Mouse (Mus musculus) spleen, postnatal 36 days (tissue): ENCODE data around the gene Terb2.

ENCODE experiments used
- DNase-seq, 2 experiments: peaks; one replicate each; pipeline ENCODE4 v3.0.0; 2022; ENCODE audit warnings: low spot score in 2 of 2, mixed read lengths in 1 of 2

The Terb2 gene

DNA sequence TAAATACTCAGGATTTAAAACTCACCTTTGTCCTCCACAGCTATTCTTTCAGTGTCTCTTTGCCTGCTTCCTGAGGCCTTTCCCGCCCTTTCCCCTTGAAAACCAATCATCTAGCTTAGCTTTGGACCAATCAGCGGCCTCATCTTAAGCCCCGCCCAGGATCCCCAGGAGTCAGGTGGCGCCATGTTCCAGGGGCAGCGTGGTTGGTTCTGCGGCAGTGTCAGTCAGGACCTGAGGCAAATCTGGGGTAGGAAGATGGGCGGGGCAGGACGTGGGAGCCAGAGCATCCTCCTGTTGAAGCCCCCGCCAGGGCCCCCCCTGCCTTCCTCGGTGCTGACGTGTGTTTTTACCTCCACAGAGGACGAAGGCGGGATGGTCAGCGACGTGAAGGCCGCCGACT lies at the start of gene Terb2, which contains the start of gene Patl2:
TSS of gene Terb2 (plus strand) at position 167 of the 400 bp plus-strand sequence.
TSS of gene Patl2 (minus strand) at position 84 of the 400 bp plus-strand sequence.
- DNase-seq, result no peak

DNA sequence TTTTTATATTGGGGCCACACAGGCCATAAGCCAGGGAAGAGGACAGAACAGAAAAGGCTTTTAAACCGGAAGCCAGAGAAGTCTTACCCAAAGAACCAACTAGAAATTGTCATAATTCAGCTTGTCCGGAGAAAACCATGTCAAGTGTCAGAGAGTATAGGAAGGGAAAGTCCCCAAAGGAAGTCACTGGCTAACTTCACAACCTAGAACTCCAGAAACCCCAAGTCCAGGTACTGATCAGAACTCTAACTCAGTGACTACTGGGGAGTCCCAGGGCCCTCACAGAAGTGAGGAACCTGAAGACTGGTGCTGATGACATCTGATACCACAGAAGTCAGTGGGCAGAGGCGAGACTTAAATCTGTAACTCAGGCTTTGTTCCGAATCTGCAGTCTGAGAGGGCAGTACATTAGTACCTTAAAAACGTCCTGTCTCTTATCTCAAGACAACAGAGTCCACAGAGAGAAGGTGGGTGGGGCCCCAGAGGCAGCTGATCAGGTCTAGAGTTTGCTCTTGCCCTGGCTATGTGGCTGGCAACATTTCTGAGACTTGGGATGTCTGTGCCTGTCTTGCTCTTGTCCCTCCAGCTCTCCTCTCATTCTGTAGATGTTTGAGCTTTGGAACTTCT lies 48.1 kb upstream of the Terb2 start:
- DNase-seq, result peak; percentile 39 to 60

DNA sequence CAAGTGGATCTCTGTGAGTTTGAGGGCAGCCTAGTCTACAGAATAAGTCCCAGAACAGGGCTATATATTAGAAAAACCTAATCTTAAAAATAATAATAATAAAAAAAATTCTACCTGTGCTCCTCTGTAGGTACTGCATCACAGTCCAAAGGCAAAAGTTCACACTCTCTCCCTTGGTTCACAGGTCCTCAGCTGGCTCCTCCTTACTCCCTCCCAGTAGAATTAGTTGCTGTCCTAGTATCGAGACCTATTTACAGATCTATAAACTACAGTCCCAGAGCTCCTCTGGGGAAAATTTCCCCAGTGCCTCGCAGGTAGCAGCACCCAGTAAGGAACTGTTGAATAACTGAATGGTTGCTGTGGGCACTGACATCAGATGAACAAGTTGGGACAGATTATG lies 45.3 kb upstream of the Terb2 start:
- no peak for DNase-seq

DNA sequence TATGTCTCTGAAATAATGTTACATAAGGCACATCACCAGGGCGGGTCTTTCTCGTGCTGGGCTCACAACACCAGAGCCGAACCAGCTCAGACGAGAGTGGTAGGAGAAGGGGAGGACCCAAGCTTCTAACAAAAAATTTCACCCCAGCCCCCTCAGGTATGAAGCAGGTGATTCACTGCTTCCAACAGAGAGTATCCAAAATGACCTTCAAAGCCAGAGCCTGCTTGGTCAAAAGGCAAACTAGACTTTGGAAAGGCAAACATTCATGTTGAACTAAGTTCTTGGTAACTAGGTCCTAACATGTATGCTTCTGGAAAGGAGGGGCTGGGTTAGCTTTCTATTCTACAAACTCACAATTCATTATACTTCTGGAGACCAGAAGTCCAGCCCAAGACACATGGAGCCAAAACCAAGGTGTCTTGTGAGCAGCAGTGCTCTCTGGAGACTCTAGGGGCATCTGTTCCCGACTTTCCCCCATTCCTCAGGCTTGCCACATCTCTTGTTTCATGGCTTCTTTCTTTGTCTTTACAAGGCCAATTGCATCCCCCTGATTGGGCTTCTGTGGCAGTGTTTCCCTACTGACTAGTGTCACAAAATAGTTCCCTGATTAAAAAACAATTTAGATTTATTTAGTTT lies 44.6 kb upstream of the Terb2 start:
- DNase-seq, result no peak

DNA sequence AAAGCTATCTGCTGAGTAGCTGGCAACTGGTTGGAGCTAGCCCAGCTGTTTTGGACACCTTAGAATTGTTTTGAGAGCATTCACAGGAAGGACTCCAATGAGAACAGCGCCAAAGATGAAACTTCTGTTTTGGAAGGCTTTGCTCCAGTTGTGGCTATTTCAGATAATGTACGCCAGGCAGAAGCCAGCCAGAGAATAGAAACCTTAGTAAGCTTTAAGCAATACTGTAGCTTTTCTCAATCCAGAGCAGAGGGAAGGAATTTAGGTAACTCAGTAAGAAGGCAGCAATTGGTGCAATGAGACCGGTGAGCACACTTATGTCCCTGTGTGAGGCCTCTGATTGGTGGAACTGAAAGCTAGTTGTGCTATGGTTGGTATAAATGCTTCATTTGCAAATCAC lies 43.0 kb upstream of the Terb2 start:
- no peak for DNase-seq

DNA sequence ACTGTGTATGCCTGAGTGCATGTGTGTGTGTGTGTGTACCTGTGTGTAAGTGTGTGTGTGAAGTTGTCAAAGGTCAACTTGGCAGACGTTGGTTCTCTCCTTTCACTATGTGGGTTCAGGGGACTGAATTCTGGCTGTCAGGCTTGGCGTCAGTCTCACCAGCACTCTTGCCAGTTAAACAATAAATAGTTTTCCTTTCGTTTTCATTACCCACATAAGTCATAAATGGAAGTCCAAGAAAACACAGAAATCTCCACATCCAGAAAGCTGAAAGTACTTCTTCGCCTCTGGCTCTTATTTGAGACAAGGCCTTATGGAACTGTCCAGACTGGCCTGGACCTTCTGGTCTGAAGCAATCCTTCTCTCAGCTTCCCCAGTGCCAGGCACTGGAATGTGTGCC lies 40.3 kb upstream of the Terb2 start:
- no peak for DNase-seq

DNA sequence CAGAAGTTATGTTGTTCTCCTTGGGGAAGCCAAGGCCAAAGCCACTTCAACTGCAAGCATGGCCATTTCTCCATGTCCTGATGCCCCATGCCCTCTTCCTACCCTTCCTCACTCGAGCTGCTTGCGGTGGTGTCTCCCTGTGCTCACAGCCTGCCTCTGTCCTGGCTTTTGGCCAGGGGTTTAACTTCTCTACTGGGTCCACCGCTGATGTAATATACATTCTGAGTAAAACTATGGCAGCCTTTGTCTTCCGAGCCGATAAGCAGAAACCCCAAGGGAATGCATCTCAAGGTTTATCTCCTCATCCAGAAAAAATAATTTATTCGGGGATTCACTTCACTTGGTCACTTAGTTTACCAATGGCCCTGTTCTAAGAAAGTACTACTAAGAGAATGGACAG lies 39.4 kb upstream of the Terb2 start:
- DNase-seq, result peak; percentile 20 to 53

DNA sequence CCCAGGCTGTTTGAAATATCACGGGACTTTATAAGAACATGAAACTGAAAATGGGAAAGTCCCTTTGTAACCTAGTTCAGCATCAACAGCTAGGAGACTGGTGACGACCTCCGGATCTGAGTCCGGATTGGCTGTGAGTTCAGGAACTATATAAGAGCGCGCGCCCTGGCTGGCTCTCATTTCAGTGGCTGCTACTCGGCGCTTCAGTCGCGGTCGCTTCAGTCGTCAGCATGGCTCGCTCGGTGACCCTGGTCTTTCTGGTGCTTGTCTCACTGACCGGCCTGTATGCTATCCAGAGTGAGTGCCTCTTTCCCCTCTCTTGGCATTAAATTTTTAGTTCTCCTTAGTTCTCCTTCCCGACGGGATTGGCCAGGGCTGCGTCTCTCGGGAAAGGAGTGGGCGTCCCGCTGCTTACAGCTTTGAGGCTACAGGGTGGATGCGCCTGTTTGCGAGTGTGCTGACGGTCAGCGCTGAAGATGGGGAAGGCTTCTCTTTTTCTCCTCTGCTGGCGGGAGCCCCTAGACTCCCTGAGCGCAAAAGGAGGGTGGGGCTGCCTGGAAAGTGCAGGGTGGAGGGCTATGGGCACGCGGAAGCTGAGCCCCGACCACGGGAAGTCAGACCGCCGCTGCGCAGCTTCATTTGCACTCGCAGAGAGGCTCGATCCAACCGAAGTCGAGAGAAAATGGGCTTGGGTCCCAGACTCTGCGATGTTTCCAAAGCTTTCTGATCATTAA lies 38.4 kb upstream of the Terb2 start, which contains the start of gene B2m:
TSS of gene B2m (plus strand) at position 179 of the 734 bp plus-strand sequence.
- peak; percentile 94 to 96 for DNase-seq

DNA sequence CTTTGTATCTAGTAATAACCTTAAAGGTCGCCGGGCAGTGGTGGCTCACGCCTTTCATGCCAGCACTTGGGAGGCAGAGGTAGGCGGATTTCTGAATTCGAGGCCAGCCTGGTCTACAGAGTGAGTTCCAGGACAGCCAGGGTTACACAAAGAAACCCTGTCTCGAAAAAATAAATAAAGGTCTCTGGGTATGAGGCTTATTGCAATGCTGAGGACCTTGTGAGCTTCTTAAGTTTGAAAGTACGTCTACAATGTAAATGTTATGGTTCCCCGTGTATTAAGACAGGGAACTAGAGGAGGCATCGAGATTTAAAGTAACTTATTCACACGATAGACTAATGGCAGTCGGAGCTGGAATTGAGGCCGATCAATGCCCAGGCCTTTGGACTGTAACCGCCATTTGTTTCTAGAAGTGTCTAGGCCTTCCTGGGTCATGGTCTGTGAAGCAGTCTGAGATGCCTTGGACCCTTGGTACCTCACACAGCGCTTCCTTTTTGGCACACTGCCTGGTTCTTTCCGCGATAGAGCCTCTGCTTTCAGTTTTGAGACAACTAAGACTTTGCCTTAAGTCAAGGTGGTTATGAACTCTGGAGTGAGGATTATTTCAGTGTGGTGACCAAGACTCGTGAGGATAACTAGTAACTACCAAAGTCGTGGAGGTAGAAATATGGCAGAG lies 37.7 kb upstream of the Terb2 start:
- DNase-seq, result peak; percentile 86 to 88

DNA sequence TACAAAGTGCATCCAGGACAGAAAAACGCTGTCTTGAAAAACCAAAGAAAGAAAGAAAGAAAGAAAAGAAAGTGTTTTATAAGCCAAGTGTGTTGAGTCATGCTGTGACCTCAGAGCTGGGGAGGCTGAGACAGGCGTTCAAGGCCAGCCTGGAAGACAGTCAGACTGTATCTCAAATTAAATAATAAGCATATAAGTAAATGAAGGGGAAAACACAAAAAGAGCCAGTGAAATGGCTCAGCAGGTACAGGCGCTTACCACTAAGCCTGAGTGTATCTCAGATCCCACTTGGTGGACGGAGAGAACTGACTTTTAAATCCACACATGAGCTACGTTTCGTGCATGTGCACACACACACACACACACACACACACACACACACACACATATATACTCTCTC lies 36.8 kb upstream of the Terb2 start:
- no peak for DNase-seq

DNA sequence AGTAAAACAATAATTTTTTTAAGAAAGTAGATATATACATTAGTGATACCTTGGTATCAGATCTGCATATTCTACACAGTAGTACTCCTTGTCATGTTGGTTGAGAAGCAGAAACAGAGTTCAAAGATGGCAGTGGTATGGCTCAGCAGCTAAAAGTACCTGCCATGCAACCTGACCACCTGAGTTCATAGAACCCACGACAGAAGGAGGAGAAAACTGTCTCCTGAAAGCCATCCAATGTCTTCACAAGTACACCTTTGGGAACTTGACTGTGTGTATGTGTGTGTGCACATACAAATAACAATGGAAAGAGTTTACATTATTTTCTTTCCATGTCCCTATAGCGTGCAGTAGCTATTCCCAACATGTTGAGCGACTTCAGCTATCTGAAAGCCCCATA lies 36.4 kb upstream of the Terb2 start:
- DNase-seq, result no peak

DNA sequence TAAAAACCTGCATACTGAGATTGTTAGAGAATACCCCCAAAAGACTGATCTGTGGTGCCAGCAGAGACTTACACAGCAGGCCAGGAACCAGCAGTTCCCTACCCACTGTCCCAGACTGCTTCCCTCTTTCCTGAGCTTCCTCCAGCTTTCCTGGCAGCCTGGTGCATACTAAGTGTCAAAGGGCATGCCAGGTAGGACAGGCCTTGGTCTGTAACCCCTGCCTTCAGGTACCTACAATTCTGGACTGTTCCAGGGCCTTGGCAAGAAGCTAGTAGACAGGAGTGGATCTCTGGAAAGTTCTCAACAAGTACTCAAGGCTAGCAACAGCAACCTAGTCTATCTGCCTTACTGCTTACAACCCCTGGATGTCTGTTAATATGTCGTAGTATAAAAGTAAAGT lies 34.9 kb upstream of the Terb2 start:
- no peak for DNase-seq

DNA sequence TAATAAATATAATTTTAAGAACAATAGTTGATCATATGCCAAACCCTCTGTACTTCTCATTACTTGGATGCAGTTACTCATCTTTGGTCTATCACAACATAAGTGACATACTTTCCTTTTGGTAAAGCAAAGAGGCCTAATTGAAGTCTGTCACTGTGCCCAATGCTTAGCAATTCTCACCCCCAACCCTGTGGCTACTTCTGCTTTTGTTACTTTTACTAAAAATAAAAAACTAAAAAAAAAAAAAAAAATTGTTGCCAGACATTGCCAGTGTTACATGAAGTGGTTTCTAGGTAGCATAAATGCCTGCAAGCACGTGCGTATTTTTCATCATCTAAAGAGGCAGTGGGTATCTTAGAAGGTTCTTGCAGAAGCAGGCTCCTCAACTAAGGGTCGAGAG lies 33.2 kb upstream of the Terb2 start:
- no peak for DNase-seq

DNA sequence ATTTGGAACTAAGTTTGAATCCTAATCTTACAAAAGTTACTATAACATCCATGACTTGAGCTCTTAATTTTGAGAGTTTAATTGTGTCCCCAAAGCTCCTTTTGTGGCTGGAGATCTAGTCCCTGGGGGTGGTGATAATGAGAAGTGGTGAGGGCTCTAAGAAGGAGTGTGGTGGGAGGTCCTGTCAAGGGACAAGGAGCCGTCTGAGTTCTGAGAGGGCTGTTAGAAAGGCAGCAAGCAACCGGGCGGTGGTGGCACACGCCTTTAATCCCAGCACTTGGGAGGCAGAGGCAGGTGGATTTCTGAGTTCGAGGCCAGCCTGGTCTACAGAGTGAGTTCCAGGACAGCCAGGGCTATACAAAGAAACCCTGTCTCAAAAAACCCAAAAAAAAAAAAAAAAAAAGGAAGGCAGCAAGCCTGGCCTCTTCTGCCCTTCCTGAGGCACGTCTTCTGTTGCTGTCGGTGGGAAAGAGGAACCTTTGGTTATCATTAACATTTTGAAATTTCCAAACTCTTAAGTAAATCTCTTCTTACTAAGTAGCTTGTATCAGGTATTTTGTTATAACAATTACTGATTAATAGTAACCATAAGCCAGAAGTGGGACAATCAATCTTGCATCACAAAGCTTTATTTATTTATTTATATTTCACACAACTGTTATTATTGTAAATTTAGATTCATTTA lies 32.2 kb upstream of the Terb2 start:
- DNase-seq, result no peak

DNA sequence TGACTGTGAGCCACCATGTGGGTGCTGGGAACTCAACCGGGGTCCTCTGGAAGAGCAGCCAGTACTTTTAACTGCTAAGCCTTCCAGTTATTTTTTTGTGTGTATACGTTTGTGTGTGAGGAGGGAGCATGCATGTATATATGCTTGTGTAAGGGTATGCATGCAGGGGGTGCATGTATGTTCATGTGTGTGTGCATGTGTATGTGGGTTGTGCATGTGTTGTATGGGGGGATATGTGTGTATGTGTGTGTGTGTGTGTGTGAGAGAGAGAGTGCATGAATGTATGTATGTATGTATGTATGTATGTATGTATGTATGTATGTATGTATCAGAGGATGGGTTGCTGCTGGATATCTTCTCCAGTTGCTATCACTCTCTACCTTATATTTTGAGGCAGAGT lies 31.6 kb upstream of the Terb2 start:
- no peak for DNase-seq

DNA sequence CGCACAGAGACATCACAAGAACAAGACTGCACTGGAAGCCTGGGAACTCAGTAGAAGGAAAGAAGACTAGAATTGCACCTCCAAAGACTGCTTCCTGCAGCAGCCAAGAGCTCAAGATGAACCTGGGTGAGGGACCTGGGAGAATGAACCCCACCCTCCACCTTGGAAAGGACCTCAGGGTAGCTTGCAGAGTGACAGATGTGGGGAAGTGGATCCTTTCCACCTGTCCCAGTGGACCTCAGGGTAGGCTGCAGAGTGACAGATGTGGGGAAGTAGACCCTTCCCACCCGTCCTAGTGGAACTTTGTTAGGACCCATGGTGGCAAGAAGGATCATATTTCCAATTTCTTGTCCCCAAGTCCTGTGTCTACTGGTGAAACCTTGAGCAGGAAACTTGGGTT lies 30.8 kb upstream of the Terb2 start:
- DNase-seq, result no peak

DNA sequence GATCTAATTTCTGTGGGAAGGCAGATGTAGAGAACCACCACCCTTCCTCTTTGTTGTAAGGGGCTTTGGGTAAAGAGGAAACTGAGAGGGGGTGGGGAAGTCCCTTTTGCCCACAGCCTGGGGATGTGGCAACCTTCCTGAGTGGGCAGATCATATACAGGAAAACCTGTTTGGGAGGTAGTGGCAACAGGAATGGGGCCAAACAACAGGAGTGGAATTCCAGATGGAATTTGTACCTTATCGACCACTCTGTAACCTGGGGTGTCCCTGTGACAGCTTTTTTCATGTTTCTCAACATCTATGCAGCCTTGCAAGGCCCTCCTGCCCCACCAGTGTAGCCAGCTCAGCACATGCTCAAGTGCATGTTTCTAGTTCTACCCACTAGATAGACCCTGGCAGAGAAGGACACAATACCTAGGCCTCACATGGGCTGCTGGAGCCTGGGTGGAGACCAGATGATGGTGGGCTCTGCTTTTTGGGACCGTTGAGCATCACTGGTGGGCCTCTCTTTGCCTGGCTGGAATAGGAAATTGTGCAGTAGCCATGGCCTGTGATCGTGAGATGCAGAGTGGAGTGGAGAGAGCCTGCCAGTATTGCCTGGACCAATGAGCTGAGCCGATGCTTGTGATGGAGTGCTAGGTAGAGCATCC lies 29.9 kb upstream of the Terb2 start:
- DNase-seq, result peak; percentile 36 to 58

DNA sequence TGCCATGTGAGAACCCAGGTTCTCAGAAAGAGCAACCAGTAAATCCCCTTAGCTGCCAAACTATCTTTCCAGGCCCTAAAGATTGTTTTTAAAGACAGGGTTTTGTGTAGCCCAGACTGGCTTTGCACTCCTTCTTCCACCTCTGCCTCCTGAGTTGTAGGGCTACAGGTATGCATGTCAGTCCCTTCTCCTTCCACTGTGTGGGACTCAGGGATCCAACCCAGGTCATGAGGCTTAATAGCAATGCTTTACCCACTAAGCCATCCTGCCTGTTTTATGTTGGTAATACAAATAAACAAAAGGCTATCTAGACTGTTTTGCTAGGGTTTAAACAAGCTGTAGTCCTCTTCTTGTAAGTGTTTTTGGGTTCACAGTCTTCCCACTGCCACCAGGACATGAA lies 28.5 kb upstream of the Terb2 start:
- no peak for DNase-seq

DNA sequence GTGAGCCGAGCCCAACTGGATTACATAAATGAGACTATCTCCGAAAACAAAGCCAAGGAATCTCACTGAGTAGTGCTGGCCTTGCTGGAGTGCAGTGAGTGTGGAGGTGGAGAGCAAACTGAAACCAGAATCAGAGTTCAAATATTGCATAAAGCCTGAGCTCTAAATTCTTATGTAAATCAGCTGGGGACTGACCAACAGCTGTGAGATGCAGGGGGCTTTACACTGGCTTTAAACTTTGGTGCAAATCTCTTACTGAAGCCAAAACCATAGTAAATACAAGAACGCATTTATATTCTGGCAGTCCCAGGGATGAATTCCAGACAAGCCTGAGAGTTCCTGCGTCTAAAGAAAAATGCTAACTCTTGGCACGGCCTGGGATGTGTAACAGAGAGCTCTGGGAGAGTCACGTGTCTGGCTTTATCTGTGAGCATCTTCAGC lies 27.7 kb upstream of the Terb2 start:
- DNase-seq, result no peak

DNA sequence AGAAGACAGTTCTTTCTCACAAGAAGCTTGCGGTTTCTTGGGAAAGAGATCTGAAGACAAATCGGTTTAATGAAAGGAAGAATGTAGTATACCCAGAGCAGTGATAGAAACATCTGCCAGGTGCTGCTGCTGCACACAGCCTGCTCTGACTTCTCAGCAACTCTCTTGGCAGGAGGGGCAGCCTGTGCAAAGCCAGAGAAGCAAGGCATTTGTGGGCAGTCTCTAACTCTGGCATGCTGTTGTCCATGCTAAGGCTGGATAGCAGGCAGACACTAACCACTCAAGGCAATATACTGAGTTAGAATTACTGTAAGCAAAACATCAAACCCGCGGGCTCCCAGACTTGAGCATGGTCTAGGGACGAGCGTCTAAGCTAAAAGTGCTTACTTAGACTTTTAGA lies 26.4 kb upstream of the Terb2 start:
- DNase-seq, result no peak

DNA sequence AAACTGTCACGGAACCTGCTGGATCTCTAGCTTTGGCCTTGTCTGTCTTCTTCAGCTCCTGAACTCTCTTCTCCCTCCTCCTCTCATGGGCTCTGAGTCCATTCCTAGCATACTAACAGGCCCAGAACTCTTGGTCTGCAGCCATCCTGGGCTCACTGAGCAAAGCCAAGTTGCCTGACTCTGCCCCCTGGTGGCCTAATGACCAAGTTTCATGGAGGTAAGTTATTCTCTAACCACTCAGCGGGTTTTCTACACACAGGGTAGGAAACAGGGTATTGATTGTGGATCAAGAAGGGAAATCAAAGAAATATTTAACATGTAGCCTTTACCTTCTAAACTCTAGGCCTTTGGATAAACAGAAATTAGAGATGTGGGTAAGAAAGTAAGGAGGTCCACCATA lies 25.4 kb upstream of the Terb2 start, which contains the start of gene Trim69:
TSS of gene Trim69 (plus strand) at position 21 of the 400 bp plus-strand sequence.
- peak; percentile 71 to 77 for DNase-seq
